In the genomic region with DNA sequence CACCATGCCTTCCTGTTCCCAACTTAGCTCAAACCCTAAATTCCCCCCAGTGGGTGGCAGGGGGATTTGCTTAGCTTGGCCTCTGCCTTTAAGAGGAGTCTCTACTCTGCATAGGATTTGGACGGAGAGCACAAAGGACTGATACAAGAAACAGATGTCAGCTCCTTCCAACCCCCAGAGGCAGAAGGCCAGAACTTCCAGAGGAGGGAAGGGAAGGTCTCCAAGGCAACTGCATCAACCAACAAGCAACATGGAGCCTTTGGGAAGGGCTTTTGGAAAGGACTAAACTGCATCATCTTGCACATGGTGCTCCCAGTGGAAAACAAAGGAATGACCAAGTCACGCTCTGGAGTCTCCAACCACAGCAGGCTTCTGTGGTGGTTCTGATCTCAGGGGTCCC, we compare ENCODE assay signal across 9 mouse cellular contexts.
A peak's percentile ranks its signal among the peaks of the same experiment; 100 is the strongest.
DNase-seq lines count a peak whose midpoint lies in the region; ATAC-seq and TF ChIP-seq lines count a peak whose summit lies in the region.
"Had no signal": no experiment of that assay in that cellular context is flagged by ENCODE, and none has a peak within 500 bp of the region (broad histone marks: within the 10 kb centered on the region; RNA-seq: fewer than 3 reads in every experiment).

No protein-coding gene starts in this region.

- H3K27me3 ChIP-seq in forebrain, embryonic 10.5 days (ENCODE audit: poor library complexity, severe bottlenecking) = no peaks in the 10 kb centered on the region
- no peaks in the 10 kb centered on the region for H3K27me3 ChIP-seq in forebrain, embryonic 16.5 days (replicated peaks; ENCODE audit: control insufficient read depth, insufficient read depth, low read length)
- no peaks in the 10 kb centered on the region for H3K27me3 ChIP-seq in midbrain, embryonic 13.5 days
- H3K27me3 ChIP-seq in midbrain, embryonic 16.5 days (ENCODE audit: control insufficient read depth, insufficient read depth, low read depth, low read length) = no peaks in the 10 kb centered on the region
- no peaks in the 10 kb centered on the region for H3K27me3 ChIP-seq in heart, postnatal 0 days (ENCODE audit: control insufficient read depth, insufficient read depth, low read length)
- H3K27me3 ChIP-seq in stomach, embryonic 15.5 days (replicated peaks) = no peaks in the 10 kb centered on the region

- WGBS in forebrain, embryonic 10.5 days = 43% methylated on average over 2 of the region's 2 CpGs
- WGBS in forebrain, embryonic 16.5 days = 44% methylated on average over 2 of the region's 2 CpGs
- 37% methylated on average over 2 of the region's 2 CpGs for WGBS in midbrain, embryonic 13.5 days
- 24% methylated on average over 2 of the region's 2 CpGs for WGBS in midbrain, embryonic 16.5 days
- WGBS in heart, postnatal 0 days = 31% methylated on average over 2 of the region's 2 CpGs
- 61% methylated on average over 2 of the region's 2 CpGs for WGBS in stomach, embryonic 15.5 days

- H3K4me3 ChIP-seq in forebrain, embryonic 10.5 days = no peak overlapping the region
- no peak overlapping the region for H3K4me3 ChIP-seq in forebrain, embryonic 16.5 days (replicated peaks; ENCODE audit: low read length)
- no peak overlapping the region for H3K4me3 ChIP-seq in midbrain, embryonic 13.5 days (replicated peaks)
- no peak overlapping the region for H3K4me3 ChIP-seq in midbrain, embryonic 16.5 days (ENCODE audit: low read depth, low read length)
- no peak overlapping the region for H3K4me3 ChIP-seq in heart, postnatal 0 days (ENCODE audit: low read depth, low read length)
- H3K4me3 ChIP-seq in stomach, embryonic 15.5 days (replicated peaks) = no peak overlapping the region

- H3K9ac ChIP-seq in forebrain, embryonic 16.5 days (replicated peaks; ENCODE audit: low read depth, low read length) = no peak overlapping the region
- no peak overlapping the region for H3K9ac ChIP-seq in midbrain, embryonic 13.5 days (replicated peaks)
- H3K9ac ChIP-seq in midbrain, embryonic 16.5 days (ENCODE audit: low read depth, low read length) = no peak overlapping the region
- no peak overlapping the region for H3K9ac ChIP-seq in heart, postnatal 0 days (replicated peaks; ENCODE audit: low read depth, low read length)
- H3K9ac ChIP-seq in stomach, embryonic 15.5 days = no peak overlapping the region

- no peak for ATAC-seq in forebrain, embryonic 16.5 days
- ATAC-seq in midbrain, embryonic 13.5 days = 0 out of 2 replicates have a peak, but pooled peaks have one; percentile 26
- ATAC-seq in midbrain, embryonic 16.5 days = no peak
- peak; percentile 45 for ATAC-seq in heart, postnatal 0 days (ENCODE audit: insufficient read depth, low read depth)
- 0 out of 2 replicates have a peak, but pooled peaks have one; percentile 51 for ATAC-seq in stomach, embryonic 15.5 days (ENCODE audit: insufficient read depth, low FRiP score, low read depth)

- TF ChIP-seq EP300 in heart, postnatal 0 days (IDR thresholded peaks at IDR 0.05; ENCODE audit: low read depth) = no peak

- TF ChIP-seq CTCF in heart, postnatal 0 days (IDR thresholded peaks at IDR 0.05; ENCODE audit: low read depth) = no peak; the same call in 1 of the 2 replicates

- H3K27ac ChIP-seq in forebrain, embryonic 10.5 days = peak overlapping the region; percentile 76
- H3K27ac ChIP-seq in forebrain, embryonic 16.5 days (ENCODE audit: low read length) = no peak overlapping the region
- no peak overlapping the region for H3K27ac ChIP-seq in midbrain, embryonic 13.5 days
- no peak overlapping the region for H3K27ac ChIP-seq in midbrain, embryonic 16.5 days (ENCODE audit: low read length)
- H3K27ac ChIP-seq in heart, postnatal 0 days (ENCODE audit: low read depth) = peak overlapping the region; percentile 77
- peak overlapping the region; percentile 90; the same call in 1 of the 2 replicates for H3K27ac ChIP-seq in stomach, embryonic 15.5 days

- DNase-seq in forebrain, embryonic 10.5 days (ENCODE audit: extremely low spot score, low spot score) = no peak
- DNase-seq in heart, postnatal 0 days (ENCODE audit: low spot score) = peak; percentile 81
- no peak for DNase-seq in adrenal gland, postnatal 4 days (ENCODE audit: low spot score in 2 of 2)
- no peak for DNase-seq in ovary, postnatal 36 days (ENCODE audit: low spot score)
- DNase-seq: adrenal gland, postnatal 25 days had no signal

- H3K4me1 ChIP-seq in forebrain, embryonic 10.5 days = peaks cover 47% of the 10 kb centered on the region
- no peaks in the 10 kb centered on the region for H3K4me1 ChIP-seq in forebrain, embryonic 16.5 days (replicated peaks; ENCODE audit: control insufficient read depth, insufficient read depth, low read length)
- peaks cover 18% of the 10 kb centered on the region for H3K4me1 ChIP-seq in midbrain, embryonic 13.5 days (replicated peaks)
- H3K4me1 ChIP-seq in midbrain, embryonic 16.5 days (ENCODE audit: control insufficient read depth, insufficient read depth, low read length) = no peaks in the 10 kb centered on the region
- peaks cover 53% of the 10 kb centered on the region for H3K4me1 ChIP-seq in heart, postnatal 0 days (ENCODE audit: control insufficient read depth, insufficient read depth)
- peaks cover 22% of the 10 kb centered on the region for H3K4me1 ChIP-seq in stomach, embryonic 15.5 days

- H3K36me3 ChIP-seq in forebrain, embryonic 10.5 days (replicated peaks) = no peaks in the 10 kb centered on the region
- H3K36me3 ChIP-seq in forebrain, embryonic 16.5 days (ENCODE audit: control insufficient read depth, insufficient read depth) = no peaks in the 10 kb centered on the region
- no peaks in the 10 kb centered on the region for H3K36me3 ChIP-seq in midbrain, embryonic 13.5 days
- no peaks in the 10 kb centered on the region for H3K36me3 ChIP-seq in midbrain, embryonic 16.5 days (ENCODE audit: control insufficient read depth, insufficient read depth, low read length)
- peaks cover 62% of the 10 kb centered on the region for H3K36me3 ChIP-seq in heart, postnatal 0 days (replicated peaks; ENCODE audit: control insufficient read depth, insufficient read depth, low read length)
- H3K36me3 ChIP-seq in stomach, embryonic 15.5 days = no peaks in the 10 kb centered on the region

- H3K9me3 ChIP-seq in forebrain, embryonic 10.5 days = no peaks in the 10 kb centered on the region
- no peaks in the 10 kb centered on the region for H3K9me3 ChIP-seq in forebrain, embryonic 16.5 days (ENCODE audit: control insufficient read depth, low read length)
- no peaks in the 10 kb centered on the region for H3K9me3 ChIP-seq in midbrain, embryonic 13.5 days
- no peaks in the 10 kb centered on the region for H3K9me3 ChIP-seq in midbrain, embryonic 16.5 days (replicated peaks; ENCODE audit: control insufficient read depth, low read length, poor library complexity, severe bottlenecking)
- H3K9me3 ChIP-seq in heart, postnatal 0 days (replicated peaks; ENCODE audit: control insufficient read depth, low read length) = no peaks in the 10 kb centered on the region
- no peaks in the 10 kb centered on the region for H3K9me3 ChIP-seq in stomach, embryonic 15.5 days

- H3K4me2 ChIP-seq in forebrain, embryonic 16.5 days (ENCODE audit: low read length) = no peak overlapping the region
- no peak overlapping the region for H3K4me2 ChIP-seq in midbrain, embryonic 13.5 days (replicated peaks)
- no peak overlapping the region for H3K4me2 ChIP-seq in midbrain, embryonic 16.5 days (ENCODE audit: low read length)
- no peak overlapping the region for H3K4me2 ChIP-seq in heart, postnatal 0 days (ENCODE audit: low read depth, low read length)
- no peak overlapping the region for H3K4me2 ChIP-seq in stomach, embryonic 15.5 days

Comparison
In these comparisons a context has a peak if more than half of its experiments do, and no peak if none do; other contexts are left out.
1. H3K27ac ChIP-seq: peak in forebrain, embryonic 10.5 days (single experiment), heart, postnatal 0 days (single experiment) and stomach, embryonic 15.5 days (single experiment); none in forebrain, embryonic 16.5 days (single experiment), midbrain, embryonic 13.5 days (single experiment) and midbrain, embryonic 16.5 days (single experiment).
2. ATAC-seq: peak in midbrain, embryonic 13.5 days (single experiment), heart, postnatal 0 days (single experiment) and stomach, embryonic 15.5 days (single experiment); none in forebrain, embryonic 16.5 days (single experiment) and midbrain, embryonic 16.5 days (single experiment).